In genomic region chr12:49649104-49650063, GRCm38 (mm10) we compare ENCODE assay signal across 12 mouse cellular contexts.
DNase-seq lines count a peak whose midpoint lies in the region; ATAC-seq lines count a peak whose summit lies in the region.
"Had no signal": no experiment of that assay in that cellular context is flagged by ENCODE, and none has a peak within 500 bp of the region (broad histone marks: within the 10 kb centered on the region; RNA-seq: fewer than 3 reads in every experiment).

No protein-coding gene starts in this region.

- peak; percentile 96 for ATAC-seq in forebrain, embryonic 15.5 days (replicated peaks)
- ATAC-seq in midbrain, embryonic 14.5 days (ENCODE audit: low FRiP score, low TSS enrichment): peak; percentile 61; the same call in 1 of the 2 replicates
- ATAC-seq: CD4-positive, CD25-positive, alpha-beta regulatory T cell, adult 4 months; intestine, embryonic 16.5 days had no signal

- H3K36me3 ChIP-seq in forebrain, embryonic 15.5 days: no peaks in the 10 kb centered on the region
- no peaks in the 10 kb centered on the region for H3K36me3 ChIP-seq in midbrain, embryonic 14.5 days (ENCODE audit: control insufficient read depth, insufficient read depth, low read length)
- H3K36me3 ChIP-seq: heart, embryonic 10.5 days had no signal

- intact Hi-C loops in left cerebral cortex, postnatal 14 days (cut with DNase I): no loop called here
- intact Hi-C loops in left cerebral cortex, postnatal 36 days (cut with DNase I): no loop called here

- WGBS in forebrain, embryonic 15.5 days: 12% methylated on average over 3 of the region's 3 CpGs
- WGBS in midbrain, embryonic 14.5 days: 30% methylated on average over 3 of the region's 3 CpGs

- no peak overlapping the region for H3K4me2 ChIP-seq in forebrain, embryonic 15.5 days (replicated peaks)
- no peak overlapping the region for H3K4me2 ChIP-seq in midbrain, embryonic 14.5 days (ENCODE audit: low read length)

- H3K27ac ChIP-seq in forebrain, embryonic 15.5 days (replicated peaks): peak overlapping the region; percentile 29; the same call in 1 of the 2 replicates
- no peak overlapping the region for H3K27ac ChIP-seq in midbrain, embryonic 14.5 days (replicated peaks; ENCODE audit: low read depth, low read length)
- H3K27ac ChIP-seq: heart, embryonic 10.5 days; macrophage had no signal

- no peaks in the 10 kb centered on the region for H3K9me3 ChIP-seq in forebrain, embryonic 15.5 days
- no peaks in the 10 kb centered on the region for H3K9me3 ChIP-seq in midbrain, embryonic 14.5 days (ENCODE audit: control insufficient read depth, low read length)
- H3K9me3 ChIP-seq: heart, embryonic 10.5 days had no signal

- H3K27me3 ChIP-seq in forebrain, embryonic 15.5 days: no peaks in the 10 kb centered on the region
- H3K27me3 ChIP-seq in midbrain, embryonic 14.5 days (ENCODE audit: control insufficient read depth, insufficient read depth, low read length): no peaks in the 10 kb centered on the region

- peaks cover 13% of the 10 kb centered on the region for H3K4me1 ChIP-seq in forebrain, embryonic 15.5 days
- H3K4me1 ChIP-seq in midbrain, embryonic 14.5 days (ENCODE audit: control insufficient read depth, insufficient read depth, low read length): no peaks in the 10 kb centered on the region
- H3K4me1 ChIP-seq: heart, embryonic 10.5 days had no signal

- DNase-seq in left cerebral cortex, postnatal 14 days (ENCODE audit: low spot score in 2 of 2): peak; percentile 49 to 57
- no peak for DNase-seq in left cerebral cortex, postnatal 36 days (ENCODE audit: low spot score in 2 of 2)
- DNase-seq in midbrain, embryonic 14.5 days: peak; percentile 76
- peak; percentile 0 to 10 for DNase-seq in right cerebral cortex, postnatal 36 days (ENCODE audit: low spot score in 2 of 2)
- DNase-seq in adrenal gland, postnatal 14 days: no peak
- DNase-seq in kidney, adult 18-20 months: no peak
- no peak for DNase-seq in cerebellum, adult 11-12 months

- no peak overlapping the region for H3K9ac ChIP-seq in forebrain, embryonic 15.5 days (replicated peaks)
- H3K9ac ChIP-seq in midbrain, embryonic 14.5 days (replicated peaks; ENCODE audit: low read length): no peak overlapping the region

- no peak overlapping the region for H3K4me3 ChIP-seq in forebrain, embryonic 15.5 days
- no peak overlapping the region for H3K4me3 ChIP-seq in midbrain, embryonic 14.5 days (replicated peaks; ENCODE audit: low read depth, low read length)
- H3K4me3 ChIP-seq: heart, embryonic 10.5 days had no signal

Comparison
In these comparisons a context has a peak if more than half of its experiments do, and no peak if none do; other contexts are left out.
1. DNase-seq: peak in left cerebral cortex, postnatal 14 days (2 of 2), midbrain, embryonic 14.5 days (single experiment) and right cerebral cortex, postnatal 36 days (2 of 2); none in left cerebral cortex, postnatal 36 days (0 of 2), adrenal gland, postnatal 14 days (single experiment), kidney, adult 18-20 months (single experiment) and cerebellum, adult 11-12 months (single experiment).